Mouse (Mus musculus) granulocyte monocyte progenitor cell, adult 5-6 weeks (primary cell): Measurements from ENCODE around the gene Il12b. TPM values are rescaled to one million over a fixed set of nuclear protein-coding genes. Genes with fewer than 3 reads are reported as not detected.
"Not testable (repeated sequence)": the region's sequence is repeated elsewhere in the genome, so short reads cannot be mapped to it uniquely, and the experiment has no call there.

Experiments
- ATAC-seq: replicated peaks from 2 replicates; pipeline ENCODE4 v1.8.0; 2016; ENCODE audit warnings: mild to moderate bottlenecking, moderate TSS enrichment, inconsistent platforms; ENCODE audit not compliant: poor library complexity, severe bottlenecking
- total RNA-seq, 2 experiments: library from RNA; stranded (forward) in 1 of 2; stranded (reverse) in 1 of 2; fragments of 200-712, 200-1000 nt in 1 of 2; fragments of >200 nt in 1 of 2; fragmentation: Nextera tagmentation in 1 of 2; gene quantifications; 2 replicates each; pipeline ENCODE4 v1.2.3; 2014 to 2017

Il12b gene
- total RNA-seq, 2 experiments from 2014 or later = not detected

GRCm38 (mm10) chr11:44408626-44409025, 8.8 kb downstream of the Il12b start:
- ATAC-seq = no peak

GRCm38 (mm10) chr11:44410413-44410812, 10.6 kb downstream of the Il12b start:
- peak; percentile 41; the same call in 1 of the 2 replicates for ATAC-seq

- ATAC-seq = no peak
Measured at GRCm38 (mm10) chr11:44412276-44412675, 12.4 kb downstream of the Il12b start.

GRCm38 (mm10) chr11:44413371-44413770, 13.5 kb downstream of the Il12b start:
- no peak for ATAC-seq

GRCm38 (mm10) chr11:44414605-44415004, 14.7 kb downstream of the Il12b start:
- ATAC-seq = no peak

GRCm38 (mm10) chr11:44417403-44417802, 17.5 kb downstream of the Il12b start:
- peak; percentile 88 for ATAC-seq

- ATAC-seq = no peak
Measured at GRCm38 (mm10) chr11:44422337-44423111, 22.7 kb downstream of the Il12b start.

- ATAC-seq = no peak
Measured at GRCm38 (mm10) chr11:44423261-44423660, 23.4 kb downstream of the Il12b start.

GRCm38 (mm10) chr11:44423955-44424354, 24.1 kb downstream of the Il12b start:
- ATAC-seq = no peak

GRCm38 (mm10) chr11:44425006-44425405, 25.1 kb downstream of the Il12b start:
- no peak for ATAC-seq

GRCm38 (mm10) chr11:44425626-44426025, 25.8 kb downstream of the Il12b start:
- no peak for ATAC-seq

- no peak for ATAC-seq
Measured at GRCm38 (mm10) chr11:44427951-44428350, 28.1 kb downstream of the Il12b start.

- ATAC-seq = no peak
Measured at GRCm38 (mm10) chr11:44430036-44430435, 30.2 kb downstream of the Il12b start.

GRCm38 (mm10) chr11:44437786-44438185, 37.9 kb downstream of the Il12b start:
- peak; percentile 100 for ATAC-seq

- peak; percentile 33; the same call in 1 of the 2 replicates for ATAC-seq
Measured at GRCm38 (mm10) chr11:44451046-44451445, 51.2 kb downstream of the Il12b start.

GRCm38 (mm10) chr11:44452016-44452415, 52.2 kb downstream of the Il12b start:
- ATAC-seq = not testable (repeated sequence)

GRCm38 (mm10) chr11:44453423-44453822, 53.6 kb downstream of the Il12b start:
- peak; percentile 82 for ATAC-seq

GRCm38 (mm10) chr11:44461493-44461892, 61.6 kb downstream of the Il12b start:
- ATAC-seq = no peak
